Mouse (Mus musculus) spleen, adult 12 weeks (tissue): ENCODE measurements around the gene Rnf41.
A peak's percentile ranks its signal among the peaks of the same experiment; 100 is the strongest.

ENCODE experiments used
- DNase-seq: peaks from one replicate; pipeline ENCODE4 v3.0.0; 2022; ENCODE audit warnings: low spot score

Rnf41 gene

DNA sequence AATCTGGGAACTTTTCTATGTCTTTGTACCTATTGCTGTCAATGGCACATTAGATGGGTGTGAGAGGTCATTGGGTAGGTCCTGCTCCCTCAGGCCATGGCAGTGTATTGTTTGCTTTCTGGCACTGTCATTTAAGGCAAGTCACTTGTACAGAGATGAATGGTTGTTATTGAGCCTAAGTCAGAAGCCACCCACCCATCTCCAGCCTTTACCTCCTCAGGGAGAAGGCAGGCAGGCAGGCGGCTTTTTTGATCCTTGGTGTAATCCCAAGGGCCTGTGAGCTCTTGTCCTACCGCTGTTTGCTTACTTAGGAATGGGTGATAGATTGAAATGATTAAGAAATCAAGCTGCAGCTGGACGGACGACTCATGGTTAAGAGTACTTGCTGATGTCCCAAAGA lies 18.0 kb downstream of the Rnf41 start:
- no peak for DNase-seq

DNA sequence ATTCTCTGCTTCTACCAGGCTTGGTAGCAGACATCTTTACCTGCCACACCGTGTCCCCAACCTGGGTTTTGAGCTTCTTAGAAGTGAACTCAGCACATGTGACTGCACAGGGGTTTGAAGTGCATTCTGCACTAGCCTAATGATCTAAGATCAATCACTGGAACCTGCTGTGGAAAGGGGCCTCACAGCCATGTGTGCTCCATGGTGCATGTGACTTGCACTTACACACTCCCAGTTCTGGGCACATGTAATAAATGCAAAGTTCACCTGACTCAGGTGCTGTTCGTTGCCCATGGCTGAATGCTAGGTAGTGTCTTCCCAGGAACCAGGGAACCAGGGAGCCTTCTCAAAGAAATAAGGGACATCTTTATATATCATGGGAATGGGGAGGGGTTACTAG lies 22.0 kb downstream of the Rnf41 start:
- no peak for DNase-seq

DNA sequence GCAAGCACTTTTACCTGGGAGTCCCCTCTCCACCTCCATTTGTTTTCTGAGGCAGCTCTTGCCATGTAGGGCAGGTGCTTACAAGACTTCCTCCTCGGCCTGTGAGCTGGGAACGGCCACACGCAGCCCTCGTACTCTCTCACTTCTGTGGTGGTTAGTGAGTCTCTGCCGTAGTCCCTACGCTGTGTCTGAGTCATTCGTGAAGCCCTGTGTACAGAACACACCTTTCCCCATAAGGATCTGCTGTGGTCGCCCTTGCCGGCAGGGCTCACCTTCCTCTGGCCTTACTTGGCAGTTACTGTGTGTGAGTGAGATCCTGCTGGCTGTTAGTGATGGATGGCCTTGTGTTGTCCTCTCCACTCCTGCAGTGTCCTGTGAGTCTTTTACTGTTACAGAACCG lies 23.2 kb downstream of the Rnf41 start:
- DNase-seq = peak; percentile 15

DNA sequence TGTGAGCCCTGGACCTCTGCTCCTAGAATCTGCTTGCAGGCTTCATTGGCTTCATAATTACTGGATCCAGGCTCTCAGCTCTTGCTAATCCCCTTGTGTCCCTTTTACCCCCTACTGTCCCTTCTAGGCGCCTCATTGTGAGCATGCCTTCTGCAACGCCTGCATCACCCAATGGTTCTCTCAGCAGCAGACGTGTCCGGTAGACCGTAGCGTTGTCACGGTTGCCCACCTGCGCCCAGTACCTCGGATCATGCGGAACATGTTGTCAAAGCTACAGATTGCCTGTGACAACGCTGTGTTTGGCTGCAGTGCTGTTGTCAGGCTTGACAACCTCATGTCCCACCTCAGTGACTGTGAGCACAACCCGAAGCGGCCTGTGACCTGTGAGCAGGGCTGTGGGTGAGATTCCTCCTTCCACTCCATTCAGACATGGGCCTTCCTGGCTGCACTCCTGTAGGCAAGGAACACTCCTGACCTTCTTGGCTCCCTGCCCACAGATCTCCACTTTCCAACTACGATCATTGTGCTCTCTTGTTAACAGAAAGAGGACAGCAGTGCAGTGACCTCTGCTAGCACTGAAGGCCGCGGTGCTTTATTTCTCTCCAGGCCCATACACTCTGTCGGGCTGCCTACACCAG lies 23.8 kb downstream of the Rnf41 start:
- peak; percentile 26 for DNase-seq

DNA sequence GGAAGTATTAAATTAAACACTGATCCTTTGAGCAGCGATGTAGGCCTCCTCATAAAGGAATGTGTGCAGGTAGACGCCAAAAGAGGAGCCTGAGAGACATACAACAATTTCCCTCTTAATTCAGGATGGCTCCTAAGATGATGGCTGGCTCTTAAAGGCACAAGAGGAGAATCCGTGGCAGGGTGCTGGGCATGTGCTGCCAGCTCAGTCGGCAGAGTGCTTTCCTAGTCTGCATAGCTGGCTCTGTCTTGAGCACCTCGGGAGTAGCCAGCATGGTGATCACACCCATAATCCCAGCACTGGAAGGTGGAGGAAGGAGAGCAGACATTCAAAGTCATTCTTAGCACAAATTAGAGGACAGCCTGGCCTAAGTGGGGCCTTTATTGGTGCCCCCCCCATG lies 24.4 kb downstream of the Rnf41 start:
- no peak for DNase-seq

DNA sequence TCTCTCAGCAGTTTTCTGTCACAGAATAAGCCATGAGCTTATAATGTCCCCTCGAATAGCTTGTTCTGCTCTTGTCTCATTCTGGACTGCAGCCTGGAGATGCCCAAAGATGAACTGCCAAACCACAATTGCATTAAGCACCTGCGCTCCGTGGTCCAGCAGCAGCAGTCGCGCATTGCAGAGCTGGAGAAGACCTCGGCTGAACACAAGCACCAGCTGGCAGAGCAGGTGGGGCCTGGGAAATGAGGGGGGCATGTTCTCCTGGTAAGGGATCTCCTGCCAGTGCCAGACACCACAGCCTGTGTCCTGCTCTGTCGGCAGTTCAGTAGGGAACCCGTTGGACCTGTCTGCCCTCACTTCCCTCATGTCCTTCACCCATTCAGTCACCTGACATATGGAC lies 24.9 kb downstream of the Rnf41 start:
- DNase-seq = no peak

DNA sequence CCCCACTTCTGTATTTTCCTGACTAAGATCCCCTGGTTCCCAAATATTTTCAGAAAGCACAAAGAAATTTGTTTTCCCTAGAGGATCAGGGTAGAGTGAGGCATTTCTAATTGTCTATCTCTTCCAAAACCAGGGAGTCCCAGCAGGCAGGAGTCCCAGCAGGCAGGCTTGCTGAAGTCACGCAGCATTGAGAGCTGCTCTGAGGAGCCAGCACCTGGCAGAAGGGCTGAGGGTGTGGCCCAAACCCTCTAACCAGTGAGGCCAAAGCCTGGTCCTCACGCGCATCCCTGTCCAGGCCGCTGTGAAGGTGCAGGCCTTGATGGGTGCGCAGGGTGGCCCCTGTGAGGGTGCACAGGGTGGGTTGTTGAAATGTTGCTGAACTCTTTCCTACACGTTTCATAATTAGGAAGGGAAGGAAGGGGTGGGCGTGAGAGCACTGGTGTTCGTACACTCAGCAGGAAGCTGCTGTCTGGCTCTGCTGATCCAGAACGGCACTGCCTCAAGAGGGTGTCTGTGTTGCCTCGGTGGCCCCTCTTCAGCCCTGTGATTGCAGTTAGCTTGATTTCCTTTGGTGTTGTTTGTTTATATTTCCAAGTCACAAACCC lies 27.3 kb downstream of the Rnf41 start:
- DNase-seq = peak; percentile 29

DNA sequence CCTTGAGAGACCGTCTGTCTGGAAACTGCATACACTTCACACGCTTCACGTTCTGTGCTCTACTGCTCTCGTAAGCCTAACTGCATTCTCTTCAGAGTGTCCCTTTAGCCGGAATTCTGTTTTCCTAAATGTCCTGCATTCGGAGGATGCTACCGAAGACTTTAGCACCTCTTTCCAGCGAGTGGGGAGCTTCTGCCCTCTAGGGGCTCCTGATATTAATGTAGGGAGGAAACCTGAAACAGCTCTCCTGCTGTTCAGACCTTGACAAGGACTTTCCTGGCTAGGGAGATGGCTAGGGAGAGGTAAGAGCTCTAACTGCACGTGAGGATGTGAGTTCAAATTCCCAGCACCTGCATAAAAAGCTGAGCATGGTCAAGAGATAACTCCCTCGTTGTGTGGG lies 28.9 kb downstream of the Rnf41 start:
- DNase-seq = no peak

DNA sequence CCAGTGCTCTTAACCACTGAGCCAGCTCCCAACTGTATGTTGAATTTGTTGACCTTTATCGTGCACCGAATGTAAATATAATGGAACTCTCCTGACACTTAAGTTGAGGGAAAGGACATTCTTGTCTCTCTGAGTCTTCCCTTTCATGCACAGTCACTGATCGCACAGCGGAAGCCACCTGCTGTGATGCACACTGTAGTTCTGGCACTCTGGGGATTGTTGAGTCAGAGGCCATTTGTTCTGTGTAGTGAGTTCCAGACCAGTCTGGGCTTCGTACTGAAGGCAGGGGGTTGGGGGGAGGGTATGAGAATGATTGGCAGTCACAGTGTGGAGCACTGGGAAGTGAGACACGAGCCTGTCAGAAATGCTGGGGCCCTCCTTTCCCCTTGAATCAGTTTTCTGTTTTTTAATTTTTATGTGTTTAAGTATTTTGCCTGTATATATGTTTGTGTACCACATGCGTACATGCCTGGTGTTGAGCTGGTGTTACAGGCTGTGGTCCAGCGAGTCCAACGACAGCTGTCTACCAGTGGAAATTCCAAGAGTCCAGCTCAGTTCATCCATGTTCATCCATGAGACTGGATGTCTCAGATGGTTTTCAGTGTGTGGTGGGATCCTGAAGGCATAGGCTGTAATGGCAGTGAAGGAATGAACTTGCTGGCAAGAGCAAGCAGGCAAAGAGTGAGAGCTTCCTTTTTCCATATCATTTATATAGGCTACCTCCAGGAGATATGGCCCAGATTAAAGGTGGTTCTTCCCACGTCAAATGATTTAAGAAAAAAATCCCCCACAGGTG lies 30.1 kb downstream of the Rnf41 start:
- no peak for DNase-seq

DNA sequence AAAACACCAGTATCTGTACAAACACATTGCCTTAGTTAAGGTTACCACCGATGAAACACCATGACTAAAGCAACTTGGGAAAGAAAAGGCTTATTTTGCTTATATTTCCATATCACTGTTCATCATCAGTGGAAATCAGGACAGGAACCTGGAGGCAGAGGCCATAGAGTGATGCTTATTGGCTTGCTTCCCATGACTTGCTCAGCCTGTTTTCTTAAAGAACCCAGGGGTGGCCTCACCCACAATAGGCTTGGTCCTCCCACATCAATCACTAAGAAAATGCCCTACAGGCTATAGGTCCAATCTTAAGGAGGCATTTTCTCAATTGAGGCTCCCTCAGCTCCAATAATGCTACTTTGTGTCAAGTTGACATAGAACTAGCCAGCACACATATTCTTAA lies 31.3 kb downstream of the Rnf41 start:
- no peak for DNase-seq

DNA sequence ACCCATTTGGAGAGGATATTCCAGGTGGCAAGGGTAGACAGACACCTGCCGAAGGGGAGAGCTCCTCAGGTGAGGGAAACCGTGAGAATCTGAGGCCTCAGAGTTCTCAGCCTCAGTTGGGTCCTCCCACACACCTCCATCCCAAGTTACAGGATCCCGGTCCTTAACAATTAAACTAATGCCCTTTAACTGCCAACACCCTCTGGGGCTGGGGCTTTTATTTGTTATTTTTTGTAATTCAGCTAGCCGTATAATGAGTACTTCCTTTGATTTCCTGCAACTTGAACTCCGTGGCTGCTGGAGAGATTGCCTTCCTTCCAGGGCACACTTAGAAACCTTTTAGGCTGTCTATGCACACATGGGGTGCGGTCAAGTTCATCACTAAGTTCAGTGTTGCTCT lies 32.9 kb downstream of the Rnf41 start:
- no peak for DNase-seq

DNA sequence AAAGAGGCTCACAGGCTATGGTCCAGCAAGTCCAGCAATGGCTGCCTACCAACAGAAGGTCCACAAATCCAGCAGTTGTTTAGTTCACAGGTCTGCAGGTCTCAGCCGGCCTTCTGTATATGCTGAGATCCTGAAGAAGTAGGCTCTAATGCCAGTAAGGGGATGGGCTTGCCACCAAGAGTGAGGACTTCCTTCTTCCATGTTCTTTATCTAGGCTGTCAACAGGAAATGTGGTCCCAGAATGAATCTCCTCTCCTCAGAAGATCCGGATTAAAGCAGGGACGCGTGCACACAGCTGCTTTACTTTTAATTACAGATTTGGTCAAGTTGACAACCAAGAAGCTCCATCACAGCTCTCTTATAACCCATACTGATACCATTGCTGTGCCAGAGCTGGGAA lies 34.0 kb downstream of the Rnf41 start:
- DNase-seq = no peak

DNA sequence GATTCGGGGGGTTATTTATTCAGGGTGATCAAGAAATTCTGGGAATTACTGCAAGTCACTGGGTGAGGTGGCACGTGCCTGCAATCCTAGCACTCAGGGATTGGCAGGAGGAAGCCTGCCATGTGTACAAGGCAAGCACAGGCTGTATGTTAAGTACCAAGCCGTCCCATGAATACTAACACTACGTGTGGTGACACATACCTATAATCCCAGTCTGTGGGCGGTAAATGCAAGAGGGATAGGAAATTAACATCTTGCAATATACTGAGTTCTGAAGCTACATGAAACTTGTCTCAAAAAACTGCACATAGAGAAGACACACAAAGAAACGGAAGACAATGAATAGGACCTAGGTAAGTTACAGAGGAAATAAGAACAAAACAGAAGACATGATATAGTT lies 39.6 kb downstream of the Rnf41 start:
- DNase-seq = no peak

DNA sequence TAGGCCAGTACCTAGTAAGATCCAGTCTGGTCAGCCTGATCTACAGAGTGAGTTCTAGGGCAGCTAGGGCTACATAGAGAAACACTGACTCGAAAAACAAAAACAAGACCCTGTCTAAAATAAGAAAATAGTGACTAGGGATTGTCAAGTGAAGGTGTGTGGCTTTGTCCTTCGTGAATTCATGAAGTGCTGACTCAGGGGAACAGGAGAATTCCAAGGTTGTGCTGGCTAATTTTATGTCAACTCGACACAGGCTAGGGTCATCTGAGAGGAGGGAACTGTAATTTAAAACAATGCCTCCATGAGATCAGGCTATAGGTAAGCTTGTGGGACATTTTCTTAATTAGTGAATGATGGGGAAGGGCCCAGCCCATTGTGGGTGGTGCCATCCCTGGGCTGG lies 43.0 kb downstream of the Rnf41 start:
- no peak for DNase-seq

DNA sequence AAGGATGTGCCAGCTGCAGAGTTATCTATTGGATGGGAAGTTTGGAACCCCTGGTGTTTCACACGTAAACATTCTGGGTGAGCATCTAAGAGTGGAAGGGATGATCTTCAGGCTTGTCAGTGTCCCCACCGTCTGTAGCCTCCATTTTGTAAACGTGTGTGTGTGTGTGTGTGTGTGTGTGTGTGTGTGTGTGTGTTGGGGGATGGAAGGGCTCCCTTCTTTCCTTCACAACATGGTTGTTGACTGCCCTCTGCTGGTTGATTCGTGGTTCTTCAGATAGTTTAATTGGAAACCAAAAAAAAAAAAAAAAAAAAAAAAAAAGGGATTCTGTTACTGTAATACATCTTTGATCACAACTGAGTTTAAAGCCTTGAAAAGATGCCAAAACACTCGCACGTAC lies 43.8 kb downstream of the Rnf41 start:
- peak; percentile 33 for DNase-seq

DNA sequence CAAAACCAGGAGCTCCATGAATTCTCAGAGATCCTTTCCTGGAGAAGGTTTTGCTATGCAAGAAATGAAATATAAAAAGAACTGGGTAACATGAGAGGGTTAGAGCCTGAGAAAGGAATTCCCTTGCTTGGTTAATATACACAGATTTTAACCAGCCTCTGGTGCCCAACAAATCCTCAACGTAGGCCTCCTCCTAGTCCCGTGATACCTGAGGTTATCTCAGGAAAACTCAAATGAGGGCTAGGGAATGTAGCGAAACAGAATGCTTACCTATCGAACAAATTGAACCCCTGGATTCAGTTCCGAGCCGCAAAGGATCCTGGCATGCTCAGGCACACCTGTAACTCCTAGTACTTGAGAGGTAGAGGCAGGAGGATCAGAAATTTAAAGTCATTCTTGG lies 46.2 kb downstream of the Rnf41 start:
- no peak for DNase-seq

DNA sequence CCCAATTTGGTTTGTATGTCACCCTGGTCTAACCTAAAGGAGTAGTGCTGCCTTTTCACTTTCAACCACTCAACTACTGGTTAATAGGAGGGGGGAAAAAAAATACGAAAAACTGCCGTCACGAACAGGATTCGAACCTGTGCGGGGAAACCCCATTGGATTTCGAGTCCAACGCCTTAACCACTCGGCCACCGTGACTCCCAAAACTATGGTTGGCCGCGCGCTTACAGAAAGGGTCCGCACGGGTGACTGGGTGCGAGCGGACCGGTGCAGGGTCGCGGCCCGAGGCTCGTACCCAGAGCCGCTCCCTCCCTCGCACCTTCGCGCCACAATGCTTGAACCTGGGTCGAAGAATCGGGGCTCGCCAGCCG lies 46.9 kb downstream of the Rnf41 start:
- DNase-seq = peak; percentile 86

DNA sequence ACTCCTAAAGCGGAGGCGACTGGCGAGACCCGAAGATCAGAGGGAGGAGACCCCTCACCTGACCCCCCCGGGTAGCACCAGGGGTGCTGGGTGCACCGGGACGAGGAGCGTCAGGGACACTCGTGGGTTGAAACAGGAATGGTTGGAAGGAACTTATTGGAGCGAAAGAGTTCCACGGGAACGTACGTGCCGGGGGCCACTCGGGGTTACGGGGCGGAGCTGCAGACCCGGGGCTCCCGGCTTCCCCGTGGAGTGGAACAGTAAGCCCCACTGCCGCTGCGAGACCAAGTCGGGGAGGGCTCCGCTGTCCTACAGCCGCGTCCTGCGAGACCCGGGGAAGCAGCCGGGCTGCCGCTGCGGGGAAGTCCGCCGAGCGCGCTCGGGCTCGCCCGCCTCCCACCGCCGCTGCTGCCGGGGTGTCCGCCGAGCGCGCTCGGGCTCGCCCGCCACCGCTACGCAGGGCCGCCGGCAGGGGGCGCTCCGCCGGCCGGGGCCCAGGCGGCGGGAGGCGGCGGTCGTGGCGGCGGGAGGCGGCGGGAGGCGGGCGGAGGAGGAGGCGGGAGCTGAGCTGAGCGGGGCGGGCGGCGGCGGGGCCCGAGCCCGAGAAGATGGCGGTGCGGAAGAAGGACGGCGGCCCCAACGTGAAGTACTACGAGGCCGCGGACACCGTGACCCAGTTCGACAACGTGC lies 47.4 kb downstream of the Rnf41 start, which contains the start of gene Smarcc2:
Smarcc2 (plus strand) TSS at position 530 of the 690 bp plus-strand sequence.
- DNase-seq = peak; percentile 81

DNA sequence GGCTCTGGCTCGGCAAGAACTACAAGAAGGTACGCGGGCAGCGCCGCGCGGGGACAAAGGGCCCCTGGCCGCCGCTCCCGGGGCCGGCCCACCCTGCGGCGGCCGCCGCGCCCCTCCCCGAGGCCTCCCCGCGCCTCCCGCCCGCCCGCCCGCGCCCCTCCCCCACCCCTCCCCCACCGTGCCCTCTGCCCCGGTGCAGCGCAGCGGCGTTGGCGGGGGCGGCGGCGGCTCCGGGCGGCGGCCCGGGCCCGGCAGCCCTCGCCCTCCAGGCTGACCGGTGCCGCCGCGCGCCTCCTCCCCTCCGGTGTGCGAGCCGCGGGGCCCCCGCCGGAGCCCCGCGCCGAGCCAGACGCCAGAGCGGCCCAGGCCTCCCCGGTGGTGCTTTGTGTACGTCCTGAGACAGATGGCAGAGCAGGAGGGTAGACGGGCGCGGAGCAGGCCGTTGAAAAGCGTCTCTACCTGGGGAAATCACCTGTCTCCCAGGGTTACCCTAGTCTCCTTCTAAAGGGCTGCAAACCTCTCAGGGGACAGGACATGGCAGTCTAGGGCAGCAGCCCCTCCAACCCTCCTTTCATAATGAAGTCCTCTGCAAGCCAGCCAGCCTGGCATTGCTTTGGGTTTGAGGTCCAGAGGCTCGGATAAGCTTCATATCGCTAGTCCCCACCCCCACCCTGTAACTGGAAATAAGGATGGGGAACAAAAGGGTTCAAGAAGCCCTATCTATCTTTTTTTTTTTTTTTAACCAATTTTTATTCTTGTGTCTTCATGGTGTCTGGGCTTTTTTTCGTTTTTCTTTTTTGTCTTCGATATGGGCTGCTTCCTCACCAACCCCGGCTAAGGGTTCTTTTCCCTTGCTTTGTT lies 48.2 kb downstream of the Rnf41 start:
- peak; percentile 47 for DNase-seq

DNA sequence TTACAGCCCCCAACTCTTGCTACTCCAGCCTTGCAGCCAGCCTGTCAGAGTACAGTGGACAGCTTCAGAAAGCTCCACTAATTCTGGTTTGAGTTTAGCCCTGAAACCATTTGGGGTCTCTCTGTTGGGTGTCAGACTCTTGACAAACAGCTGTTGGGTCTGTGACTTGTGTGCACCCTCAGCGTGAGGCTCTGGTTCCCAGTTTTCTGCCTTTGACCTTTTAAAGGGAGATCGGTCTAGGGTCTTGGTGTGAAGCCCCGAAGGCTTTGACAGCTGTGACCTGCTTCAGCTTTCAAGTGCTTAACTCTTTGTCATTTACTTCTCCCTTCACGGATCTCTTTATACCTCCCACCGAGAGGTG lies 48.8 kb downstream of the Rnf41 start:
- DNase-seq = no peak

DNA sequence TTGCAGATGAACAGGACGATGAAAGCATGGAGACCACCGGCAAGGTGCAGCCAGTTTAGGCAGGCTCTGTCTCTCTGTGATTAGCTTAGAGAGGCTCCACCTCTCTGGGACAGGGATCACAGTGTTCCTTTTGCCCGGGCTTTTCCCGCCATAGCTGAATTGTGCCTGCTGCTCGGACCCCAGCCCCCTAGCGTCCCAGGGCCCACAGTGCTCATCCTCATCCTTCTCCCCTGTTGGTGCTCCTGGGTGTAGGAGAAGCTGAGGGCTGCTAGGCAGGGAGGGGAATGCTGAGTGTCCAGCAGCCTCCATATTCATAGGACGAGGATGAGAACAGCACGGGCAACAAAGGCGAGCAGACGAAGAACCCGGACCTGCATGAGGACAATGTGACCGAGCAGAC lies 62.9 kb downstream of the Rnf41 start:
- no peak for DNase-seq

DNA sequence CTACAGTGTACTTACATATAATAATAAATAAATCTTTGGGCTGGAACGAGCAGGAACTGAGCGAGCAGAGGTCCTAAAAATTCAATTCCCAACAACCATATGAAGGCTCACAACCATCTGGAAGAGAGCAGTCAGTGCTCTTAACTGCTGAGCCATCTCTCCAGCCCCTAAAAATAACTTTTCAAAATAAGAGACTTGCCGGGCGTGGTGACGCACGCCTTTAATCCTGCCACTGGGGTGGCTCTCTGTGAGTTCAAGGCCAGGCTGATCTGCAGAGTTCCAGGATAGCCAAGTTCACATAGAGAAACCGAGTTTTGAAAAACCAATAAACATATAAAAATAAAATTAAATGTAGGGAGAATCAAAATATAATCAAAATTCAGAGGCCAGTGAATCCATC lies 74.9 kb downstream of the Rnf41 start:
- no peak for DNase-seq
